Mouse (Mus musculus) heart, adult 2 months (tissue): ENCODE results near the gene Parvg.

ENCODE experiments used
- CTCF ChIP-seq: fragments of 200-600 bp; IDR thresholded peaks from 2 replicates; pipeline ENCODE4 v1.8.1; 2022; ENCODE audit warnings: antibody characterized with exemption, mild to moderate bottlenecking, moderate library complexity
- EP300 ChIP-seq: fragments of 200-500 bp; IDR thresholded peaks from 2 replicates; pipeline ENCODE4 v1.6.1; 2011; ENCODE audit warnings: low read depth, low read length, control low read depth; ENCODE audit not compliant: insufficient read depth
- POLR2A ChIP-seq: fragments of 200-500 bp; IDR thresholded peaks from 2 replicates; pipeline ENCODE4 v1.6.1; 2011; ENCODE audit warnings: mild to moderate bottlenecking, low read depth, low read length, control low read depth; ENCODE audit not compliant: insufficient read depth

DNA sequence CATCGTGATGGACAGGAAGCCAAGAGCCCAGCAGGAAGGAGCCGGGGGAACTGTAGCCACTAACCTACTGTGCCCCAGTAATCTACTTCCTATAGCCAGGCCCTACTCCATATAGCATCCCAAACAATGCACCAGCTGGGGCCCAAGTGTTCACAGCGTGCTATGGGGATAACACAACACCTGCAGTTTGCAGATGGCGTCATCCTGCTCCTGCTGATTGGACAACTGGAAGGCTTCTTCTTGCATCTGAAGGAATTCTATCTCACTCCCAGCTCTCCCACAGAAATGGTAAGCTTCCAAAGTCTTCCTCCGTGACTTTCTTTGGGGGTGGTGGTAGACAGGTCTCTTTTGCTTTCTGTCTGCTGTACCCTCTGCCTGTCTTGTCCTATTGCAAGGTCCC lies 13.8 kb downstream of the Parvg start:
- TF ChIP-seq EP300 (no peak), CTCF (no peak), POLR2A (no peak)
